ENCODE assay signal across 8 mouse cellular contexts in genomic region chr9:45906355-45907077, GRCm38 (mm10). TPM values are rescaled to one million over a fixed set of nuclear protein-coding genes. Genes with fewer than 3 reads are reported as not detected.
DNase-seq lines count a peak whose midpoint lies in the region; ATAC-seq and TF ChIP-seq lines count a peak whose summit lies in the region.

Pcsk7 (plus strand) TSS chr9:45906497.
Rnf214 (minus strand) TSS chr9:45906911.

- H3K36me3 ChIP-seq in CH12.LX (replicated peaks in 1 of 2; ENCODE audit: control insufficient read depth in 1 of 2, insufficient read depth in 1 of 2, low read length in 1 of 2), result peaks cover 24 to 44% of the 10 kb centered on the region in 2 experiments
- peaks cover 45% of the 10 kb centered on the region for H3K36me3 ChIP-seq in forebrain, embryonic 13.5 days (ENCODE audit: poor library complexity, severe bottlenecking)
- H3K36me3 ChIP-seq in liver, postnatal 0 days (replicated peaks; ENCODE audit: insufficient read depth, low read length), result peaks cover 24% of the 10 kb centered on the region
- peaks cover 33% of the 10 kb centered on the region for H3K36me3 ChIP-seq in neural tube, embryonic 14.5 days (ENCODE audit: control insufficient read depth, insufficient read depth, low read length)

- TF ChIP-seq CTCF in CH12.LX (conservative IDR thresholded peaks at IDR 0.05 in 1 of 2, IDR thresholded peaks at IDR 0.05 in 1 of 2; ENCODE audit: low read depth in 2 of 2, low read length in 2 of 2), result peak in 1 of 2 experiments; percentile 81; a peak in 2 of 4 replicates
- peak; percentile 87 for TF ChIP-seq CTCF in liver, postnatal 0 days (IDR thresholded peaks at IDR 0.05; ENCODE audit: low read depth)

- peak; percentile 93 for TF ChIP-seq POLR2A in CH12.LX (IDR thresholded peaks at IDR 0.05; ENCODE audit: low read depth, low read length)

- peaks cover 0 to 29% of the 10 kb centered on the region in 2 experiments; a peak in 2 of 4 replicates for H3K4me1 ChIP-seq in CH12.LX (ENCODE audit: control insufficient read depth in 1 of 2, insufficient read depth in 2 of 2)
- peaks cover 31% of the 10 kb centered on the region for H3K4me1 ChIP-seq in forebrain, embryonic 13.5 days
- peaks cover 17% of the 10 kb centered on the region for H3K4me1 ChIP-seq in liver, postnatal 0 days (ENCODE audit: insufficient read depth)
- peaks cover 17% of the 10 kb centered on the region for H3K4me1 ChIP-seq in neural tube, embryonic 14.5 days (ENCODE audit: control insufficient read depth, insufficient read depth, low read length)

- peak within 1 kb of the TSS; percentile 78 to 93 (median 89) for H3K4me3 ChIP-seq in CH12.LX (replicated peaks in 1 of 3; ENCODE audit: low read depth in 2 of 3, low read length in 2 of 3, poor library complexity in 1 of 3)
- H3K4me3 ChIP-seq in forebrain, embryonic 13.5 days, result peak within 1 kb of the TSS; percentile 90
- H3K4me3 ChIP-seq in liver, postnatal 0 days (ENCODE audit: low read depth, low read length), result peak within 1 kb of the TSS; percentile 97
- H3K4me3 ChIP-seq in neural tube, embryonic 14.5 days (ENCODE audit: low read depth, low read length), result peak within 1 kb of the TSS; percentile 90

- intact Hi-C loops in heart, postnatal 10 days (cut with DNase I), result loop anchor here (5.0 kb wide), 1 partner anchor 46 kb away; no protein-coding TSS in a partner anchor

- in situ Hi-C loops in CH12.LX (cut with MboI; ENCODE audit: low pct_ligation_motif_present, low pct_unique_long_range_greater_than_20kb, low sequenced_read_pairs), result no loop called here

- peaks cover 15% of the 10 kb centered on the region for H3K79me2 ChIP-seq in CH12.LX (replicated peaks; ENCODE audit: control insufficient read depth, extremely low read depth, insufficient read depth, poor library complexity, severe bottlenecking)

- peak within 1 kb of the TSS; percentile 83 for H3K4me2 ChIP-seq in CH12.LX (ENCODE audit: insufficient read depth, low read depth, poor library complexity, severe bottlenecking)
- H3K4me2 ChIP-seq in forebrain, embryonic 13.5 days, result peak within 1 kb of the TSS; percentile 86
- peak within 1 kb of the TSS; percentile 76 for H3K4me2 ChIP-seq in liver, postnatal 0 days (ENCODE audit: low read depth, low read length)
- peak within 1 kb of the TSS; percentile 66 for H3K4me2 ChIP-seq in neural tube, embryonic 14.5 days (ENCODE audit: low read depth, low read length)

- TF ChIP-seq RAD21 in CH12.LX (IDR thresholded peaks at IDR 0.05; ENCODE audit: low read depth, low read length), result no peak

- peak within 1 kb of the TSS; percentile 78 for H3K27ac ChIP-seq in CH12.LX (ENCODE audit: insufficient read depth, low read depth)
- H3K27ac ChIP-seq in forebrain, embryonic 13.5 days, result peak within 1 kb of the TSS; percentile 95
- H3K27ac ChIP-seq in liver, postnatal 0 days (ENCODE audit: low read depth), result peak within 1 kb of the TSS; percentile 100
- H3K27ac ChIP-seq in neural tube, embryonic 14.5 days (ENCODE audit: low read depth, low read length), result peak within 1 kb of the TSS; percentile 98

- ATAC-seq in forebrain, embryonic 13.5 days, result peak; percentile 94
- peak; percentile 91 for ATAC-seq in liver, postnatal 0 days
- ATAC-seq in neural tube, embryonic 14.5 days (ENCODE audit: low read depth), result peak; percentile 95

- under 1% methylated on average over 64 of the region's 80 CpGs for WGBS in forebrain, embryonic 13.5 days
- WGBS in large intestine, adult 2 months, result 1% methylated on average over 80 of the region's 80 CpGs
- WGBS in liver, postnatal 0 days (ENCODE audit: insufficient replicate concordance), result under 1% methylated on average over 60 of the region's 80 CpGs
- under 1% methylated on average over 73 of the region's 80 CpGs for WGBS in neural tube, embryonic 14.5 days

- peak; percentile 72 for DNase-seq in CH12.LX (ENCODE audit: extremely low read depth)
- peak; percentile 71 for DNase-seq in c-Kit-positive CD71-positive TER-119-negative erythroid progenitor cells, embryonic 14.5 days (ENCODE audit: low read depth)
- DNase-seq in heart, postnatal 10 days, result peak; percentile 94 to 95
- DNase-seq in large intestine, adult 2 months (ENCODE audit: low read depth, low spot score), result peak; percentile 69
- peak; percentile 92 for DNase-seq in liver, postnatal 0 days
- peak; percentile 94 for DNase-seq in testis, postnatal 10 days (ENCODE audit: low spot score)

- H3K9ac ChIP-seq in CH12.LX (ENCODE audit: insufficient read depth, low read depth), result peak within 1 kb of the TSS; percentile 92
- H3K9ac ChIP-seq in forebrain, embryonic 13.5 days, result peak within 1 kb of the TSS; percentile 93
- H3K9ac ChIP-seq in liver, postnatal 0 days (replicated peaks), result peak within 1 kb of the TSS; percentile 99
- H3K9ac ChIP-seq in neural tube, embryonic 14.5 days (replicated peaks; ENCODE audit: low read depth, low read length), result peak within 1 kb of the TSS; percentile 95

- dilution Hi-C loops in CH12.LX (cut with MboI; ENCODE audit: extremely low pct_ligation_motif_present, extremely low pct_unique_long_range_greater_than_20kb, low sequenced_read_pairs), result no loop called here

- no peaks in the 10 kb centered on the region for H3K27me3 ChIP-seq in CH12.LX (replicated peaks)
- H3K27me3 ChIP-seq in forebrain, embryonic 13.5 days, result no peaks in the 10 kb centered on the region
- H3K27me3 ChIP-seq in liver, postnatal 0 days (ENCODE audit: insufficient read depth, low read length), result no peaks in the 10 kb centered on the region
- H3K27me3 ChIP-seq in neural tube, embryonic 14.5 days (ENCODE audit: control insufficient read depth, insufficient read depth, low read length), result no peaks in the 10 kb centered on the region

- no peak for TF ChIP-seq EP300 in CH12.LX (IDR thresholded peaks at IDR 0.05; ENCODE audit: low read length)
- TF ChIP-seq EP300 in liver, postnatal 0 days (IDR thresholded peaks at IDR 0.05; ENCODE audit: low read depth), result no peak

- H3K9me3 ChIP-seq in CH12.LX (replicated peaks; ENCODE audit: low read length), result no peaks in the 10 kb centered on the region
- no peaks in the 10 kb centered on the region for H3K9me3 ChIP-seq in forebrain, embryonic 13.5 days (replicated peaks)
- H3K9me3 ChIP-seq in liver, postnatal 0 days (ENCODE audit: low read length), result no peaks in the 10 kb centered on the region
- no peaks in the 10 kb centered on the region for H3K9me3 ChIP-seq in neural tube, embryonic 14.5 days (ENCODE audit: control insufficient read depth, low read length)

TF ChIP-seq in CH12.LX, 34 proteins besides CTCF, POLR2A, EP300 and RAD21 (continues in another document):
- no peak; the same call in 1 of the 2 replicates for TF ChIP-seq SIN3A (IDR thresholded peaks at IDR 0.05; ENCODE audit: low read length)
- TF ChIP-seq CHD1 (IDR thresholded peaks at IDR 0.05; ENCODE audit: low read depth, low read length), result no peak
- TF ChIP-seq ELF1 (IDR thresholded peaks at IDR 0.05; ENCODE audit: low read depth, low read length), result peak; percentile 66
- TF ChIP-seq NRF1 (IDR thresholded peaks at IDR 0.05; ENCODE audit: low read depth, low read length), result peak; percentile 66
- TF ChIP-seq MXI1 (IDR thresholded peaks at IDR 0.05; ENCODE audit: low read depth, low read length), result peak; percentile 69
- no peak for TF ChIP-seq ZC3H11A (IDR thresholded peaks at IDR 0.05; ENCODE audit: low read depth, low read length)
- TF ChIP-seq ETS1 (conservative IDR thresholded peaks at IDR 0.05; ENCODE audit: low read depth, low read length), result no peak
- peak; percentile 41 for TF ChIP-seq SMC3 (IDR thresholded peaks at IDR 0.05; ENCODE audit: low read depth, low read length)
- TF ChIP-seq UBTF (IDR thresholded peaks at IDR 0.05; ENCODE audit: low read depth, low read length), result 0 out of 2 replicates have a peak, but pooled peaks have one; percentile 20
- TF ChIP-seq TBP (conservative IDR thresholded peaks at IDR 0.05; ENCODE audit: low read depth, low read length), result peak; percentile 54; the same call in 1 of the 2 replicates
- TF ChIP-seq ZNF384 (IDR thresholded peaks at IDR 0.05; ENCODE audit: low read depth, low read length), result no peak
- 0 out of 2 replicates have a peak, but pooled peaks have one; percentile 52 for TF ChIP-seq KAT2A (IDR thresholded peaks at IDR 0.05; ENCODE audit: insufficient replicate concordance, low read length)
- TF ChIP-seq HCFC1 (IDR thresholded peaks at IDR 0.05; ENCODE audit: low read depth, low read length), result peak; percentile 69
- no peak for TF ChIP-seq MAFK (IDR thresholded peaks at IDR 0.05; ENCODE audit: insufficient replicate concordance, low read length)
- TF ChIP-seq MEF2A (IDR thresholded peaks at IDR 0.05; ENCODE audit: borderline replicate concordance, low read depth, low read length), result peak; percentile 53
- TF ChIP-seq ZMIZ1 (IDR thresholded peaks at IDR 0.05; ENCODE audit: low read depth, low read length), result 0 out of 2 replicates have a peak, but pooled peaks have one; percentile 53
- TF ChIP-seq RCOR1 (conservative IDR thresholded peaks at IDR 0.05; ENCODE audit: low read depth, low read length), result no peak
- TF ChIP-seq MYC (IDR thresholded peaks at IDR 0.05; ENCODE audit: low read depth, low read length), result no peak
- no peak for TF ChIP-seq JUN (IDR thresholded peaks at IDR 0.05; ENCODE audit: insufficient read depth, low read depth, low read length)
- peak; percentile 59; the same call in 1 of the 2 replicates for TF ChIP-seq MAZ (IDR thresholded peaks at IDR 0.05; ENCODE audit: low read depth, low read length)
- TF ChIP-seq PAX5 (IDR thresholded peaks at IDR 0.05; ENCODE audit: low read length), result no peak

RNA-seq across cellular contexts. Expression of gene Pcsk7, which starts in this region (rescaled TPM):
- total RNA-seq in CH12.LX (2012; rRNA removed) (18.5 and 21.2 TPM in 2 replicates), CH12.LX (2014; rRNA removed) (16.5 and 20.9 TPM in 2 replicates)
- polyA plus RNA-seq in CH12.LX (2012; ENCODE audit: insufficient read length, low read depth), result 15.5 and 17.9 TPM in 2 replicates
- 20.1 and 24.9 TPM in 2 replicates for polyA plus RNA-seq in forebrain, embryonic 13.5 days (2015; fragmentation: Nextera tagmentation; extraction: Ambion mirVana)
- 10 to 100 TPM; 23.5 to 27.2 TPM for total RNA-seq in heart, postnatal 10 days (2021)
- polyA plus RNA-seq in large intestine, adult 2 months (2012; rRNA removed), result 30.9 and 55.9 TPM in 2 replicates
- 5.8 and 6.8 TPM in 2 replicates for polyA plus RNA-seq in liver, postnatal 0 days (2015; fragmentation: Nextera tagmentation; extraction: Ambion mirVana)
- 16.5 and 19.1 TPM in 2 replicates for polyA plus RNA-seq in neural tube, embryonic 14.5 days (2014; fragmentation: Nextera tagmentation; extraction: Ambion mirVana)

RNA-seq across cellular contexts. Expression of gene Rnf214, which starts in this region (rescaled TPM):
- total RNA-seq in CH12.LX (2012; rRNA removed), result 9.4 and 9.7 TPM in 2 replicates
- 4.4 and 5.3 TPM in 2 replicates for total RNA-seq in CH12.LX (2014; rRNA removed)
- 16.1 and 19.4 TPM in 2 replicates for polyA plus RNA-seq in CH12.LX (2012; ENCODE audit: insufficient read length, low read depth)
- 92.9 and 94.3 TPM in 2 replicates for polyA plus RNA-seq in forebrain, embryonic 13.5 days (2015; fragmentation: Nextera tagmentation; extraction: Ambion mirVana)
- total RNA-seq in heart, postnatal 10 days (2021), result 10 to 100 TPM; 33.5 to 35.9 TPM
- 8.0 and 14.1 TPM in 2 replicates for polyA plus RNA-seq in large intestine, adult 2 months (2012; rRNA removed)
- 13.0 and 15.9 TPM in 2 replicates for polyA plus RNA-seq in liver, postnatal 0 days (2015; fragmentation: Nextera tagmentation; extraction: Ambion mirVana)
- 101 and 132 TPM in 2 replicates for polyA plus RNA-seq in neural tube, embryonic 14.5 days (2014; fragmentation: Nextera tagmentation; extraction: Ambion mirVana)

Comparison
In these comparisons a context has a peak if more than half of its experiments do, and no peak if none do; other contexts are left out.
1. Peak in every context shown above with its lines: DNase-seq, ATAC-seq, H3K4me3 ChIP-seq and H3K27ac ChIP-seq.